Mouse (Mus musculus): ENCODE results near the gene 4930562C15Rik.

DNA sequence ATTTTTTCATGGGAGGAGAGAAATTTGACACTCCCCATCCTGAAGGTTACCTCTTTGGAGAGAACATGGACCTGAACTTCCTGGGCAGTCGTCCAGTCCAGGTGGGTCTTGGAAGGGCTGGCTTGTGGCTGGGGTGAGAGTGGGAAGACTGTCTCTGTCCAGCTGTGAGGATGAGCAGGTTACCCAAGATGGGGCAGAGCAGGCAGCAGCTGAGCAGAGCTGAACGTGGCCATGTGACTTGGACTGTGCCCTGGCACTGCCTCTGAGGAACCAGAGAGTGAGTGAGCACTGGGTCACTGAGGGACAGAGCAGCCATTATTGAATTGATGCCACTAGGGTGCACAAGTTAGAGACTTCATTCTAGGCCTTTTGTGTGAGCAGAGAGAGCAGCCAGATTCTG is 72.2 kb downstream of the 4930562C15Rik start:
- TF ChIP-seq CTCF (IDR thresholded peaks at IDR 0.05; ENCODE audit: insufficient read depth, low read depth, low read length) (no peak), POLR2A (IDR thresholded peaks at IDR 0.05; ENCODE audit: insufficient read depth, low read depth, low read length) (no peak)

Measured in olfactory bulb, adult 2 months (tissue).